Mouse (Mus musculus) ES-E14 (cell line): Measurements from ENCODE around the gene Spats2.

Source experiments
- MAFK ChIP-seq: IDR thresholded peaks from 2 replicates; pipeline ENCODE4 v1.6.1; 2014; ENCODE audit warnings: mild to moderate bottlenecking, low read depth, low read length, inconsistent platforms; ENCODE audit not compliant: insufficient read depth
- ZC3H11A ChIP-seq: IDR thresholded peaks from 2 replicates; pipeline ENCODE4 v1.6.1; 2012; ENCODE audit warnings: low read depth, mild to moderate bottlenecking, inconsistent platforms, low read length, borderline replicate concordance

DNA sequence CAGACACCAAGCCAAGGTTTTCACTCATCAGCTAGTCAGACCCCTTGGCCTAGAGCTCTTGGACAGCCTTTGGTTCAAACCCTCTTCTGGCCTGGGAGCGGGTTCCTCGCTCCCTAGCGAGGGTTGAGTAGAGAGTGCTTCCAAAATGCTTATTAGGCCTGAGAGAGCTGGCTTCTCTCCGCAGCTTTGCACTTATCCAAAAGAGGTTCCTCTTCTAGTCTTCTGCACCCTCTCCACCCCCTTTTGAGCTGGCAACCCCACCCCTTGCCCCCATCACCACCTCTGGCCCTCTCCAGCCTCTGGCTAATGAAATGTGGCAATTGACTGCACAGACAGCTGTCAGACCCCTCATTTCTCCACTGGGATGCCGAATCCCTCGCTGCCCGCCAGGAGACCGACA is 32.8 kb upstream of the Spats2 start, which contains the start of gene Dnajc22:
- TF ChIP-seq MAFK (no peak), ZC3H11A (no peak)
